Mouse (Mus musculus): ENCODE data around the gene Rere. TPM values are rescaled to one million over a fixed set of nuclear protein-coding genes. Genes with fewer than 3 reads are reported as not detected.

Rere gene
- polyA plus RNA-seq, 1 experiment from 2014 or later = 39.0 TPM

GRCm38 (mm10) chr4:150403941-150404340 is 122.5 kb downstream of the Rere start:
- no peak overlapping the region for H3K9ac ChIP-seq
- no peaks in the 10 kb centered on the region for H3K9me3 ChIP-seq
- H3K27ac ChIP-seq = peak overlapping the region; percentile 74
- no peaks in the 10 kb centered on the region for H3K27me3 ChIP-seq
- H3K4me1 ChIP-seq (replicated peaks) = peaks cover 78% of the 10 kb centered on the region
- no peak overlapping the region for H3K4me2 ChIP-seq
- 54% methylated on average over 11 of the region's 11 CpGs for WGBS
- H3K36me3 ChIP-seq = peaks cover 20% of the 10 kb centered on the region
- H3K4me3 ChIP-seq = no peak overlapping the region
- no peak for ATAC-seq (ENCODE audit: low FRiP score)

GRCm38 (mm10) chr4:150404583-150404982 is 123.1 kb downstream of the Rere start:
- H3K9me3 ChIP-seq = no peaks in the 10 kb centered on the region
- no peak for ATAC-seq (ENCODE audit: low FRiP score)

GRCm38 (mm10) chr4:150405786-150406185 is 124.3 kb downstream of the Rere start:
- ATAC-seq (ENCODE audit: low FRiP score) = no peak
- H3K9me3 ChIP-seq = no peaks in the 10 kb centered on the region
- H3K27ac ChIP-seq = no peak overlapping the region; the same call in none of the 2 replicates
- 65% methylated on average over 5 of the region's 5 CpGs for WGBS
- H3K27me3 ChIP-seq = no peaks in the 10 kb centered on the region
- peaks cover 20% of the 10 kb centered on the region for H3K36me3 ChIP-seq
- H3K4me2 ChIP-seq = no peak overlapping the region
- H3K4me3 ChIP-seq = no peak overlapping the region
- no peak overlapping the region for H3K9ac ChIP-seq
- peaks cover 66% of the 10 kb centered on the region for H3K4me1 ChIP-seq (replicated peaks)

More at GRCm38 (mm10) chr4:150404583-150404982, 123.1 kb downstream of the Rere start:
- 27% methylated on average over 6 of the region's 6 CpGs for WGBS
- H3K4me3 ChIP-seq = no peak overlapping the region
- H3K4me1 ChIP-seq (replicated peaks) = peaks cover 72% of the 10 kb centered on the region
- H3K9ac ChIP-seq = 0 out of 2 replicates have a peak overlapping the region, but pooled peaks have one; percentile 19
- peak overlapping the region; percentile 74 for H3K27ac ChIP-seq
- H3K27me3 ChIP-seq = no peaks in the 10 kb centered on the region
- H3K4me2 ChIP-seq = 0 out of 2 replicates have a peak overlapping the region, but pooled peaks have one; percentile 3
- peaks cover 20% of the 10 kb centered on the region for H3K36me3 ChIP-seq

- Histone ChIP-seq H3K9ac (no peak overlapping the region), H3K4me2 (no peak overlapping the region), H3K27me3 (no peaks in the 10 kb centered on the region), H3K9me3 (no peaks in the 10 kb centered on the region), H3K4me1 (replicated peaks) (peaks cover 61% of the 10 kb centered on the region), H3K36me3 (peaks cover 20% of the 10 kb centered on the region), H3K4me3 (no peak overlapping the region), H3K27ac (peak overlapping the region; percentile 13; the same call in 1 of the 2 replicates)
- no peak for ATAC-seq (ENCODE audit: low FRiP score)
- WGBS = 47% methylated on average over 21 of the region's 21 CpGs
Measured at GRCm38 (mm10) chr4:150406320-150406719, 124.9 kb downstream of the Rere start.

GRCm38 (mm10) chr4:150406821-150407220 is 125.4 kb downstream of the Rere start:
- no peak for ATAC-seq (ENCODE audit: low FRiP score)
- H3K36me3 ChIP-seq = peaks cover 20% of the 10 kb centered on the region
- H3K27ac ChIP-seq = peak overlapping the region; percentile 13; the same call in 1 of the 2 replicates
- no peak overlapping the region for H3K4me2 ChIP-seq
- whole genome bisulfite sequencing = 92% methylated on average over 6 of the region's 6 CpGs
- H3K9ac ChIP-seq = no peak overlapping the region
- no peak overlapping the region for H3K4me3 ChIP-seq
- H3K27me3 ChIP-seq = no peaks in the 10 kb centered on the region
- H3K9me3 ChIP-seq = no peaks in the 10 kb centered on the region
- peaks cover 56% of the 10 kb centered on the region for H3K4me1 ChIP-seq (replicated peaks)

GRCm38 (mm10) chr4:150414296-150414695 is 132.8 kb downstream of the Rere start:
- Histone ChIP-seq H3K9ac (no peak overlapping the region), H3K9me3 (no peaks in the 10 kb centered on the region), H3K36me3 (no peaks in the 10 kb centered on the region; the same call in 1 of the 2 replicates), H3K4me2 (no peak overlapping the region), H3K4me1 (replicated peaks) (peaks cover 39% of the 10 kb centered on the region), H3K27ac (no peak overlapping the region), H3K4me3 (no peak overlapping the region), H3K27me3 (no peaks in the 10 kb centered on the region)
- 78% methylated on average over 5 of the region's 5 CpGs for WGBS
- no peak for ATAC-seq (ENCODE audit: low FRiP score)

GRCm38 (mm10) chr4:150414759-150415158 is 133.3 kb downstream of the Rere start:
- Histone ChIP-seq H3K9me3 (no peaks in the 10 kb centered on the region), H3K36me3 (no peaks in the 10 kb centered on the region; the same call in 1 of the 2 replicates), H3K9ac (no peak overlapping the region), H3K4me1 (replicated peaks) (peaks cover 44% of the 10 kb centered on the region), H3K4me2 (no peak overlapping the region), H3K27ac (0 out of 2 replicates have a peak overlapping the region, but pooled peaks have one; percentile 35), H3K4me3 (no peak overlapping the region), H3K27me3 (no peaks in the 10 kb centered on the region)
- 88% methylated on average over 1 of the region's 1 CpGs for WGBS
- ATAC-seq (ENCODE audit: low FRiP score) = no peak

- 65% methylated on average over 10 of the region's 10 CpGs for WGBS
- no peak overlapping the region for H3K9ac ChIP-seq
- H3K4me3 ChIP-seq = no peak overlapping the region
- H3K27me3 ChIP-seq = no peaks in the 10 kb centered on the region
- peaks cover 48% of the 10 kb centered on the region for H3K4me1 ChIP-seq (replicated peaks)
- peak overlapping the region; percentile 35; the same call in 1 of the 2 replicates for H3K27ac ChIP-seq
- no peak for ATAC-seq (ENCODE audit: low FRiP score)
- H3K36me3 ChIP-seq = peaks cover under 1% of the 10 kb centered on the region; the same call in 1 of the 2 replicates
- H3K9me3 ChIP-seq = no peaks in the 10 kb centered on the region
- no peak overlapping the region for H3K4me2 ChIP-seq
Measured at GRCm38 (mm10) chr4:150415227-150415969, 134.0 kb downstream of the Rere start.

GRCm38 (mm10) chr4:150420576-150421263 is 139.3 kb downstream of the Rere start:
- H3K9ac ChIP-seq = no peak overlapping the region
- peak overlapping the region; percentile 45; the same call in 1 of the 2 replicates for H3K27ac ChIP-seq
- no peak overlapping the region for H3K4me2 ChIP-seq
- H3K4me3 ChIP-seq = no peak overlapping the region
- ATAC-seq (ENCODE audit: low FRiP score) = no peak
- H3K36me3 ChIP-seq = peaks cover 6% of the 10 kb centered on the region; the same call in 1 of the 2 replicates
- peaks cover 45% of the 10 kb centered on the region for H3K4me1 ChIP-seq (replicated peaks)
- no peaks in the 10 kb centered on the region for H3K9me3 ChIP-seq
- WGBS = 71% methylated on average over 10 of the region's 10 CpGs
- H3K27me3 ChIP-seq = no peaks in the 10 kb centered on the region

- peak overlapping the region; percentile 60 for H3K9ac ChIP-seq
Measured at GRCm38 (mm10) chr4:150426098-150426879, 144.8 kb downstream of the Rere start.

GRCm38 (mm10) chr4:150426880-150427476 is 145.5 kb downstream of the Rere start:
- H3K9ac ChIP-seq = peak overlapping the region; percentile 60
- H3K36me3 ChIP-seq = no peaks in the 10 kb centered on the region; the same call in 1 of the 2 replicates
- H3K27me3 ChIP-seq = no peaks in the 10 kb centered on the region
- WGBS = 15% methylated on average over 5 of the region's 5 CpGs
- H3K27ac ChIP-seq = peak overlapping the region; percentile 94
- H3K4me3 ChIP-seq = no peak overlapping the region
- H3K4me2 ChIP-seq = peak overlapping the region; percentile 30
- H3K4me1 ChIP-seq (replicated peaks) = peaks cover 68% of the 10 kb centered on the region
- H3K9me3 ChIP-seq = no peaks in the 10 kb centered on the region
- no peak for ATAC-seq (ENCODE audit: low FRiP score)

More at GRCm38 (mm10) chr4:150426098-150426879, 144.8 kb downstream of the Rere start:
- H3K4me2 ChIP-seq = peak overlapping the region; percentile 30
- ATAC-seq (ENCODE audit: low FRiP score) = no peak
- H3K36me3 ChIP-seq = no peaks in the 10 kb centered on the region; the same call in 1 of the 2 replicates
- H3K27me3 ChIP-seq = no peaks in the 10 kb centered on the region
- peak overlapping the region; percentile 94 for H3K27ac ChIP-seq
- 31% methylated on average over 8 of the region's 8 CpGs for WGBS
- no peak overlapping the region for H3K4me3 ChIP-seq
- H3K4me1 ChIP-seq (replicated peaks) = peaks cover 66% of the 10 kb centered on the region
- no peaks in the 10 kb centered on the region for H3K9me3 ChIP-seq

Measured in hindbrain, embryonic 13.5 days (tissue).